In genomic region chr12:76197071-76197470, GRCm38 (mm10) we compare ENCODE assay signal across 9 mouse cellular contexts. TPM values are rescaled to one million over a fixed set of nuclear protein-coding genes. Genes with fewer than 3 reads are reported as not detected.
A peak's percentile ranks its signal among the peaks of the same experiment; 100 is the strongest.
DNase-seq lines count a peak whose midpoint lies in the region; ATAC-seq and TF ChIP-seq lines count a peak whose summit lies in the region.
"Had no signal": no experiment of that assay in that cellular context is flagged by ENCODE, and none has a peak within 500 bp of the region (broad histone marks: within the 10 kb centered on the region; RNA-seq: fewer than 3 reads in every experiment).

No protein-coding gene starts in this region.

- no peaks in the 10 kb centered on the region for H3K27me3 ChIP-seq in heart, postnatal 0 days (ENCODE audit: control insufficient read depth, insufficient read depth, low read length)
- H3K27me3 ChIP-seq in heart, adult 2 months (ENCODE audit: control insufficient read depth, insufficient read depth, low read length): no peaks in the 10 kb centered on the region
- no peaks in the 10 kb centered on the region for H3K27me3 ChIP-seq in embryonic facial prominence, embryonic 14.5 days (replicated peaks; ENCODE audit: control insufficient read depth, insufficient read depth, low read length)
- H3K27me3 ChIP-seq in hindbrain, embryonic 13.5 days: 0 out of 2 replicates have a peak, but pooled peaks cover 7% of the 10 kb centered on the region
- peaks cover 31% of the 10 kb centered on the region for H3K27me3 ChIP-seq in midbrain, embryonic 10.5 days (ENCODE audit: low read depth, poor library complexity, severe bottlenecking)

- DNase-seq in heart, postnatal 0 days (ENCODE audit: low spot score): no peak
- DNase-seq in heart, adult 2 months: no peak
- no peak for DNase-seq in embryonic facial prominence, embryonic 14.5 days (ENCODE audit: low spot score)
- DNase-seq in midbrain, embryonic 10.5 days (ENCODE audit: low spot score): no peak
- no peak for DNase-seq in gastrocnemius, adult 8-10 months (ENCODE audit: low spot score in 2 of 2)
- DNase-seq in urinary bladder, postnatal 14 days (ENCODE audit: low spot score): no peak
- DNase-seq in urinary bladder, postnatal 25 days (ENCODE audit: low spot score): no peak

- H3K27ac ChIP-seq in heart, postnatal 0 days (ENCODE audit: low read depth): no peak overlapping the region
- no peak overlapping the region for H3K27ac ChIP-seq in heart, adult 2 months
- no peak overlapping the region for H3K27ac ChIP-seq in embryonic facial prominence, embryonic 14.5 days (replicated peaks; ENCODE audit: low read depth, low read length)
- H3K27ac ChIP-seq in hindbrain, embryonic 13.5 days: no peak overlapping the region
- H3K27ac ChIP-seq in midbrain, embryonic 10.5 days (replicated peaks): peak overlapping the region; percentile 75

- TF ChIP-seq EP300 in heart, postnatal 0 days (IDR thresholded peaks at IDR 0.05; ENCODE audit: low read depth): no peak
- TF ChIP-seq EP300 in heart, adult 2 months (IDR thresholded peaks at IDR 0.05; ENCODE audit: insufficient read depth, low read depth, low read length): no peak

- no peak for TF ChIP-seq POLR2A in heart, adult 2 months (IDR thresholded peaks at IDR 0.05; ENCODE audit: insufficient read depth, low read depth, low read length)

- peak overlapping the region; percentile 78; the same call in 1 of the 2 replicates for H3K4me2 ChIP-seq in heart, postnatal 0 days (ENCODE audit: low read depth, low read length)
- H3K4me2 ChIP-seq in embryonic facial prominence, embryonic 14.5 days (ENCODE audit: low read depth, low read length): peak overlapping the region; percentile 93
- H3K4me2 ChIP-seq in hindbrain, embryonic 13.5 days: peak overlapping the region; percentile 97

- H3K4me3 ChIP-seq in heart, postnatal 0 days (ENCODE audit: low read depth, low read length): peak overlapping the region; percentile 41
- H3K4me3 ChIP-seq in heart, adult 2 months: no peak overlapping the region
- H3K4me3 ChIP-seq in embryonic facial prominence, embryonic 14.5 days (ENCODE audit: low read depth, low read length): peak overlapping the region; percentile 40
- H3K4me3 ChIP-seq in hindbrain, embryonic 13.5 days: peak overlapping the region; percentile 42; the same call in 1 of the 2 replicates
- H3K4me3 ChIP-seq in midbrain, embryonic 10.5 days: peak overlapping the region; percentile 52

- WGBS in heart, postnatal 0 days: 48% methylated on average over 8 of the region's 8 CpGs
- 55% methylated on average over 8 of the region's 8 CpGs for WGBS in heart, adult 2 months
- WGBS in embryonic facial prominence, embryonic 14.5 days: 44% methylated on average over 8 of the region's 8 CpGs
- 35% methylated on average over 8 of the region's 8 CpGs for WGBS in hindbrain, embryonic 13.5 days
- 37% methylated on average over 8 of the region's 8 CpGs for WGBS in midbrain, embryonic 10.5 days

- intact Hi-C loops in heart, adult 2 months (cut with DNase I): loop anchor here (5.0 kb wide), 2 partner anchors 145 to 410 kb away; no protein-coding TSS in a partner anchor

- no peaks in the 10 kb centered on the region for H3K9me3 ChIP-seq in heart, postnatal 0 days (replicated peaks; ENCODE audit: control insufficient read depth, low read length)
- H3K9me3 ChIP-seq in embryonic facial prominence, embryonic 14.5 days (ENCODE audit: control insufficient read depth, low read length): no peaks in the 10 kb centered on the region
- no peaks in the 10 kb centered on the region for H3K9me3 ChIP-seq in hindbrain, embryonic 13.5 days
- H3K9me3 ChIP-seq in midbrain, embryonic 10.5 days (replicated peaks): no peaks in the 10 kb centered on the region

- H3K9ac ChIP-seq in heart, postnatal 0 days (replicated peaks; ENCODE audit: low read depth, low read length): no peak overlapping the region
- H3K9ac ChIP-seq in heart, adult 2 months (ENCODE audit: low read depth, low read length): no peak overlapping the region
- H3K9ac ChIP-seq in embryonic facial prominence, embryonic 14.5 days (ENCODE audit: low read depth, low read length): peak overlapping the region; percentile 61; the same call in 1 of the 2 replicates
- peak overlapping the region; percentile 66; the same call in 1 of the 2 replicates for H3K9ac ChIP-seq in hindbrain, embryonic 13.5 days

- no peak for ATAC-seq in heart, postnatal 0 days (ENCODE audit: insufficient read depth, low read depth)
- 0 out of 2 replicates have a peak, but pooled peaks have one; percentile 9 for ATAC-seq in embryonic facial prominence, embryonic 14.5 days (ENCODE audit: low read depth)
- peak; percentile 45 for ATAC-seq in hindbrain, embryonic 13.5 days (ENCODE audit: low FRiP score)

- H3K36me3 ChIP-seq in heart, postnatal 0 days (replicated peaks; ENCODE audit: control insufficient read depth, insufficient read depth, low read length): no peaks in the 10 kb centered on the region
- H3K36me3 ChIP-seq in heart, adult 2 months (ENCODE audit: control insufficient read depth, insufficient read depth, low read length): no peaks in the 10 kb centered on the region
- H3K36me3 ChIP-seq in embryonic facial prominence, embryonic 14.5 days (ENCODE audit: control insufficient read depth, insufficient read depth, low read length): no peaks in the 10 kb centered on the region
- H3K36me3 ChIP-seq in hindbrain, embryonic 13.5 days: no peaks in the 10 kb centered on the region
- H3K36me3 ChIP-seq in midbrain, embryonic 10.5 days: no peaks in the 10 kb centered on the region

- H3K4me1 ChIP-seq in heart, postnatal 0 days (ENCODE audit: control insufficient read depth, insufficient read depth): no peaks in the 10 kb centered on the region
- peaks cover 1% of the 10 kb centered on the region; the same call in 1 of the 2 replicates for H3K4me1 ChIP-seq in heart, adult 2 months (ENCODE audit: control insufficient read depth, insufficient read depth, low read length)
- no peaks in the 10 kb centered on the region for H3K4me1 ChIP-seq in embryonic facial prominence, embryonic 14.5 days (ENCODE audit: control insufficient read depth, insufficient read depth, low read length)
- H3K4me1 ChIP-seq in hindbrain, embryonic 13.5 days (replicated peaks): peaks cover 16% of the 10 kb centered on the region
- peaks cover 18% of the 10 kb centered on the region for H3K4me1 ChIP-seq in midbrain, embryonic 10.5 days

- TF ChIP-seq CTCF in heart, postnatal 0 days (IDR thresholded peaks at IDR 0.05; ENCODE audit: low read depth): no peak
- no peak for TF ChIP-seq CTCF in heart, adult 2 months (IDR thresholded peaks at IDR 0.05)

- H3K79me2 ChIP-seq in heart, adult 2 months (replicated peaks; ENCODE audit: control insufficient read depth, insufficient read depth, low read length): no peaks in the 10 kb centered on the region

RNA-seq across cellular contexts. Expression of gene Esr2, which starts 20.0 kb away (rescaled TPM):
- 1.2 TPM in 1 of 2 replicates, not detected in the other for total RNA-seq in heart, postnatal 0 days (2014; rRNA removed; ENCODE audit: low replicate concordance)
- 0.14 and 0.19 TPM in 2 replicates for polyA plus RNA-seq in heart, postnatal 0 days (2015; fragmentation: Nextera tagmentation; extraction: Ambion mirVana)
- total RNA-seq in heart, adult 2 months (2021): not detected
- 0.06 and 0.18 TPM in 2 replicates for polyA plus RNA-seq in heart, adult 2 months (2012; rRNA removed)
- polyA plus RNA-seq in embryonic facial prominence, embryonic 14.5 days (2014; fragmentation: Nextera tagmentation; extraction: Ambion mirVana): 0.54 TPM in 1 of 2 replicates, not detected in the other
- polyA plus RNA-seq in hindbrain, embryonic 13.5 days (2015; fragmentation: Nextera tagmentation; extraction: Ambion mirVana): 0.28 and 0.38 TPM in 2 replicates
- 0.06 and 0.07 TPM in 2 replicates for polyA plus RNA-seq in midbrain, embryonic 10.5 days (2016; fragmentation: Nextera tagmentation; extraction: Ambion mirVana)
- under 1 TPM in 3 of 4 experiments, not detected in 1; 0.11 to 0.29 (median 0.27) TPM for total RNA-seq in gastrocnemius, adult 8-10 months (2022)

RNA-seq across cellular contexts. Expression of gene Tex21, which starts 49.5 kb away (rescaled TPM):
- total RNA-seq in heart, postnatal 0 days (2014; rRNA removed; ENCODE audit: low replicate concordance): not detected in 2 replicates
- 0.07 and 0.11 TPM in 2 replicates for polyA plus RNA-seq in heart, postnatal 0 days (2015; fragmentation: Nextera tagmentation; extraction: Ambion mirVana)
- not detected for total RNA-seq in heart, adult 2 months (2021)
- polyA plus RNA-seq in heart, adult 2 months (2012; rRNA removed): not detected in 2 replicates
- 0.08 and 0.30 TPM in 2 replicates for polyA plus RNA-seq in embryonic facial prominence, embryonic 14.5 days (2014; fragmentation: Nextera tagmentation; extraction: Ambion mirVana)
- 0.08 TPM in 1 of 2 replicates, not detected in the other for polyA plus RNA-seq in hindbrain, embryonic 13.5 days (2015; fragmentation: Nextera tagmentation; extraction: Ambion mirVana)
- not detected in 2 replicates for polyA plus RNA-seq in midbrain, embryonic 10.5 days (2016; fragmentation: Nextera tagmentation; extraction: Ambion mirVana)
- not detected for total RNA-seq in gastrocnemius, adult 8-10 months (2022)
- polyA plus RNA-seq: small intestine, adult 2 months had no signal

RNA-seq across cellular contexts. Expression of gene Mthfd1, which starts 58.0 kb away (rescaled TPM):
- total RNA-seq in heart, postnatal 0 days (2014; rRNA removed; ENCODE audit: low replicate concordance): 18.3 and 23.8 TPM in 2 replicates
- polyA plus RNA-seq in heart, postnatal 0 days (2015; fragmentation: Nextera tagmentation; extraction: Ambion mirVana): 20.8 and 23.8 TPM in 2 replicates
- total RNA-seq in heart, adult 2 months (2021): 10 to 100 TPM; 27.4 to 30.2 TPM
- 16.9 and 25.6 TPM in 2 replicates for polyA plus RNA-seq in heart, adult 2 months (2012; rRNA removed)
- polyA plus RNA-seq in embryonic facial prominence, embryonic 14.5 days (2014; fragmentation: Nextera tagmentation; extraction: Ambion mirVana): 57.4 and 59.5 TPM in 2 replicates
- 26.3 and 27.1 TPM in 2 replicates for polyA plus RNA-seq in hindbrain, embryonic 13.5 days (2015; fragmentation: Nextera tagmentation; extraction: Ambion mirVana)
- 82.4 and 91.8 TPM in 2 replicates for polyA plus RNA-seq in midbrain, embryonic 10.5 days (2016; fragmentation: Nextera tagmentation; extraction: Ambion mirVana)
- total RNA-seq in gastrocnemius, adult 8-10 months (2022): 10 to 100 TPM; 29.3 to 37.6 (median 32.7) TPM

Comparison
In these comparisons a context has a peak if more than half of its experiments do, and no peak if none do; other contexts are left out.
1. H3K9ac ChIP-seq: peak in embryonic facial prominence, embryonic 14.5 days (single experiment) and hindbrain, embryonic 13.5 days (single experiment); none in heart, postnatal 0 days (single experiment) and heart, adult 2 months (single experiment).
2. Peak in every context shown above with its lines, with median percentiles within 50 percentile points of each other: H3K4me2 ChIP-seq.